In genomic region chr2:102589977-102590376, GRCm38 (mm10) we compare ENCODE assay signal across 8 mouse cellular contexts. TPM values are rescaled to one million over a fixed set of nuclear protein-coding genes. Genes with fewer than 3 reads are reported as not detected.
A peak's percentile ranks its signal among the peaks of the same experiment; 100 is the strongest.
DNase-seq lines count a peak whose midpoint lies in the region; ATAC-seq and TF ChIP-seq lines count a peak whose summit lies in the region.

No protein-coding gene starts in this region.

- DNase-seq in kidney, adult 2 months = peak; percentile 25
- DNase-seq in kidney, adult 11 months = no peak
- no peak for DNase-seq in Patski (ENCODE audit: low read depth, low spot score)
- DNase-seq in embryo, embryonic 11.5 days (ENCODE audit: low read depth, low spot score) = peak; percentile 46
- peak; percentile 85 for DNase-seq in hindbrain, embryonic 14.5 days (ENCODE audit: low spot score)
- DNase-seq in lung, postnatal 14 days = peak; percentile 29
- peak; percentile 16 for DNase-seq in right cerebral cortex, postnatal 14 days
- DNase-seq in urinary bladder, adult 2 months (ENCODE audit: low spot score) = no peak

- H3K9ac ChIP-seq in hindbrain, embryonic 14.5 days = no peak overlapping the region

- CTCF ChIA-PET in Patski (lab: Charles Lee) = no interaction called here

- peak; percentile 70 for TF ChIP-seq CTCF in kidney, adult 2 months (conservative IDR thresholded peaks at IDR 0.05; ENCODE audit: insufficient read depth, insufficient read length, low read depth, low read length)
- TF ChIP-seq CTCF in Patski (IDR thresholded peaks at IDR 0.05) = peak; percentile 85

- H3K27ac ChIP-seq in kidney, adult 2 months (ENCODE audit: insufficient read depth, low read depth, low read length) = no peak overlapping the region
- no peak overlapping the region for H3K27ac ChIP-seq in hindbrain, embryonic 14.5 days

- WGBS in kidney, adult 2 months = 44% methylated on average over 2 of the region's 2 CpGs
- 46% methylated on average over 2 of the region's 2 CpGs for WGBS in hindbrain, embryonic 14.5 days

- no peaks in the 10 kb centered on the region for H3K36me3 ChIP-seq in kidney, adult 2 months (ENCODE audit: control insufficient read depth, insufficient read depth, low read length)
- H3K36me3 ChIP-seq in hindbrain, embryonic 14.5 days (replicated peaks; ENCODE audit: control insufficient read depth, insufficient read depth) = no peaks in the 10 kb centered on the region

- no peak overlapping the region for H3K4me2 ChIP-seq in hindbrain, embryonic 14.5 days (replicated peaks)

- H3K4me3 ChIP-seq in kidney, adult 2 months (ENCODE audit: insufficient read depth, low read depth, low read length) = no peak overlapping the region
- no peak overlapping the region for H3K4me3 ChIP-seq in hindbrain, embryonic 14.5 days (replicated peaks; ENCODE audit: low read length)

- no peaks in the 10 kb centered on the region for H3K4me1 ChIP-seq in kidney, adult 2 months (ENCODE audit: control insufficient read depth, insufficient read depth, low read length)
- H3K4me1 ChIP-seq in hindbrain, embryonic 14.5 days (replicated peaks; ENCODE audit: control insufficient read depth, insufficient read depth, low read length) = no peaks in the 10 kb centered on the region

- no peak for ATAC-seq in Patski
- ATAC-seq in hindbrain, embryonic 14.5 days (ENCODE audit: low FRiP score) = peak; percentile 69; the same call in 1 of the 2 replicates

- no peaks in the 10 kb centered on the region for H3K27me3 ChIP-seq in kidney, adult 2 months (replicated peaks; ENCODE audit: control insufficient read depth, insufficient read depth, low read length)
- no peaks in the 10 kb centered on the region for H3K27me3 ChIP-seq in Patski
- H3K27me3 ChIP-seq in hindbrain, embryonic 14.5 days (ENCODE audit: control insufficient read depth, insufficient read depth, low read length) = no peaks in the 10 kb centered on the region

- POLR2A ChIA-PET in Patski (lab: Charles Lee) = no interaction called here

- H3K9me3 ChIP-seq in hindbrain, embryonic 14.5 days (ENCODE audit: control insufficient read depth, low read length) = no peaks in the 10 kb centered on the region

- in situ Hi-C loops in Patski (cut with MboI; ENCODE audit: low pct_unique_long_range_greater_than_20kb) = loop anchor here (5.0 to 10.0 kb wide), 4 partner anchors 87 to 487 kb away; no protein-coding TSS in a partner anchor

- TF ChIP-seq POLR2A in kidney, adult 2 months (IDR thresholded peaks at IDR 0.05; ENCODE audit: low read depth, low read length) = no peak

RNA-seq across cellular contexts. Expression of gene Pamr1, which starts 40.2 kb away (rescaled TPM):
- polyA plus RNA-seq in kidney, adult 2 months (2012; rRNA removed) = 6.1 and 7.5 TPM in 2 replicates
- 19.0 TPM for polyA plus RNA-seq in Patski (2021)
- polyA plus RNA-seq in hindbrain, embryonic 14.5 days (2014; fragmentation: Nextera tagmentation; extraction: Ambion mirVana) = 8.4 and 9.8 TPM in 2 replicates
- polyA plus RNA-seq in urinary bladder, adult 2 months (2012; rRNA removed) = 84.8 and 91.0 TPM in 2 replicates

Comparison
In these comparisons a context has a peak if more than half of its experiments do, and no peak if none do; other contexts are left out.
1. DNase-seq: peak in kidney, adult 2 months (single experiment), embryo, embryonic 11.5 days (single experiment), hindbrain, embryonic 14.5 days (single experiment), lung, postnatal 14 days (single experiment) and right cerebral cortex, postnatal 14 days (single experiment); none in kidney, adult 11 months (single experiment), Patski (single experiment) and urinary bladder, adult 2 months (single experiment).